Mouse (Mus musculus): Measurements from ENCODE around the gene Tesc.

Tesc gene

DNA sequence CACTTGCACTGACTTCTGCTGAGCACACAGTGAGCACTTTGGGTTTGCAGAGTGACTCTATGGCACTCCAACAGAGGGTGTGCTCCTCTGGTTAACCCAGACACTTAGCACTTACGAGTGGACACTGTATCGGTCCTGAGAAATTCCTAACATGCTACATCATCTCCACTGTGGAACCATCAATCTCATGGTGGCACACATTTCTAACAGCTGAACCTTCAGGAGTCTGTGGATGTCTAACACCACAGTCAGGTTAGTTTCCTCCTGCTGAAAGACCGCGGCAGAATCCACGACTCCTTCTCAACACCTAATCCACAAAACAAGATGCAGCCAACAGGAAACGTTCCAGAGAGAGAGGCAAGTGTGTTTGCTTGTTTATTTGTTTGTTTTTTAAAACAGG lies 51.0 kb downstream of the Tesc start:
- no peak for DNase-seq

DNA sequence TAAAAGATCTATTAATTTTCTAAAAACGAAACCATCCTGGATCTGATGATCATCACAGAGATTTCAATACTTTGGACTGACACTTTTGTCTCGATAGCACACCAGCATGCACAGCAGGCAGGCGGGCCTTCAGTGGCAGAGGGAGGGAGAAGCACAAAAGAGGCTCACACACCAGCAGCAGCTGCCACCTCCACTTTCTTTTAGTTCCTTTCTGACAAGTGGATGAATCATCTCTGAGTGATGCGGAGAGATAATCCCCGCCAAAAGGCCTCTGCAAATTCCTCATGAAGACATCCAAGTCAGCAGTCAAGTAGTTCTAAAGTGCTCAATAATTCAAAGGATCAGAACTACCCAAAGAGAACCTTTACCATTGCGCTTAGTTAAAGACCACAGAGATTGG lies 51.8 kb downstream of the Tesc start:
- DNase-seq = no peak

GRCm38 (mm10) chr5:118079839-118080250 lies 52.3 kb downstream of the Tesc start:
- no peak for DNase-seq

GRCm38 (mm10) chr5:118081374-118081949 lies 53.9 kb downstream of the Tesc start:
- no peak for DNase-seq

- no peak for DNase-seq
Measured at GRCm38 (mm10) chr5:118081996-118082395, 54.5 kb downstream of the Tesc start.

- DNase-seq = no peak
Measured at GRCm38 (mm10) chr5:118083060-118083638, 55.6 kb downstream of the Tesc start.

DNA sequence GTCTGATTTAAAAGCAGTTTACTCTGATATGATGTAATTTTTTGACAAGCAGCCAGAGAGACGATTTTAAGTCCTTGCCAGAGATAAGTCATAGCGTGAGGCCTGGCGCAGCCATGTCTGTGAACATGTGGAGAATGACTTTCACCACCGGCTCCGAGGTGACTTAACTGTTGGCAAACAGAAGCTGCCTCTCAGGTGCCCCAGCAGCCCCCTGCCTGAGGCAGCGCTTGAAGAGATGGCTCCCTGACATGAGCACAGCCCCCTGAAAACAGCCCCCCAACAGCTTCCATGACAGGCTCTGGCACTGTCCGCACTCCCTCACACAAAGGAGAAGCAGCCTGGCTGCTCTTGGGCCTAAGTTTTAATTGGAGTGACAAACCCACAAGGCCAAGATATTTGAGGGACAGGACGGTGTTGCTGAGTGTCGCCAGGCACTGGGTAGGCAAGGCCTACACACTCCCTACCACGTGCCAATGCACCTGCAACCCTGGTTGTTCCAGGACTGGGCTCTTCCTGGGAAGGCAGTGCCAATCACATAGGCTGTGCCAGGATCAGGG lies 56.7 kb downstream of the Tesc start:
- DNase-seq = no peak

DNA sequence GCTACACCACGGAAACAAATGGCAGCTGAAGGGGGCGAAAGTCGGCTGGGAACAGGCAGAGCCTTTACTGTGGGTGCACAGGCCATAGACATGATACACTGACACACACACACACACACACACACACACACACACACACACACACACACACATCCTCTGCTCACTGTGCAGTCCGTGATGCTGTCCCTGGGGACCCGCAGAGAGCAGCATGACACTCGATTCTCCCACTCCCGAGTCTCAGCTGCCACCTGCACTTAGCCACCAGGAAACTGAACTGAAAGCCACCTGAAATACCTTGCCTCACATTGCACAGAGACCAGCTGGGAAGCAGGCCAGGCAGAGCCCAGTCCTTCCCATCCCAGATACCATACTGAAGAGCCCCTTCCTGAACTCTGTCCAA lies 57.8 kb downstream of the Tesc start:
- no peak for DNase-seq

GRCm38 (mm10) chr5:118086956-118087355 lies 59.4 kb downstream of the Tesc start:
- no peak for DNase-seq

DNA sequence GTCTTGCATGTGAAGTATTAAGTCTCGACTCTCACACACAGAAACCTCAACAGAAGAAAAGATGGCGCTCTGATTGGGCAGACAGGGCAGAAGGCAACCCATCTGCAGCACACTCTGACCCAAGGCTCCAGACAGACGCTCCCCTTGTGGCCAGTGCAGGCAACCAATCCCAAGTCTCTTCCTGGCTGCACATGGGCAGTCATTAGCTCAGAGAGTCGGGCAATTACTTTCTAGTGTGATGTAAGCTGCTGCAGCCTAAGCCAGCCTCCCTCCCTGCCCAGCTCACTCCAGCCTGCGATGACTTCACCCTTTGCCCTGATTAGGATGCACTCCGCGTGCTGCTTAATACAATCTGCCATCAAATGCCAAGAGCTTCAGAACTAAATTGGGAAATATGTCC lies 61.6 kb downstream of the Tesc start:
- DNase-seq = no peak

- no peak for DNase-seq
Measured at GRCm38 (mm10) chr5:118090101-118090500, 62.6 kb downstream of the Tesc start.

- no peak for DNase-seq
Measured at GRCm38 (mm10) chr5:118090837-118091236, 63.3 kb downstream of the Tesc start.

DNA sequence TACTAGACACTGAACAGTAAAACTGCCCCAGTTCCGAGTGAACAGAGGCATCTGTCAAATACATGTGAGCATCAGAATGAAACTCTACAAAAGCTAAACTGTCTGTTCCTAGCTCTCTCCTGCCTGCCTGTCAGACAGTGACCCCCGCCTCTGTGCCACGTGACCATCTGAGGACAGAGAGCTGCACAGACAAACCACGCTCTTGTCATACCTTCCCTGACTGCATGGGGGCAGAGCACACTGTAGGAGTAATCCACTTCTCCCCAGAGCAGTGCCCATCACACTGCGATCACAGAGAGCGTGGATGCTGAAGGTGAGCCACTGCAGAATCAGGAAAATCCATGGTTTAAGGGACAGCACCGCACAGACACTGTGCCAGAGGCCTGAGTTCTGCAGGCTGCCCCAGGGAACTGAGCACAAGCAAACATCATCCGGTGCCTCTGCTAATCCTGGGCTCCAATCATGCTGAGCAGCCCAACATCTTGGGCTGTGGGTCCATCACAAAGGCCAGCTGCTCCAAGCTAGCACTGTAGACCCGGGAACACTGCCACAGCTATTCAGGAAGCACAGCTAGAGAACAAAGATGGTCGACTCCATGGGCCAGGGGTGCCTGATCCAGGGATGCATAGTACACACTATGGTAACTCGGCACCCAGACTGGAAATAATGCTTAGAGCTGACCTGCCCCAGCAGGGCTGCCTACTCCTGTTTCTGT lies 65.9 kb downstream of the Tesc start:
- no peak for DNase-seq

- DNase-seq = no peak
Measured at GRCm38 (mm10) chr5:118095433-118095832, 67.9 kb downstream of the Tesc start.

DNA sequence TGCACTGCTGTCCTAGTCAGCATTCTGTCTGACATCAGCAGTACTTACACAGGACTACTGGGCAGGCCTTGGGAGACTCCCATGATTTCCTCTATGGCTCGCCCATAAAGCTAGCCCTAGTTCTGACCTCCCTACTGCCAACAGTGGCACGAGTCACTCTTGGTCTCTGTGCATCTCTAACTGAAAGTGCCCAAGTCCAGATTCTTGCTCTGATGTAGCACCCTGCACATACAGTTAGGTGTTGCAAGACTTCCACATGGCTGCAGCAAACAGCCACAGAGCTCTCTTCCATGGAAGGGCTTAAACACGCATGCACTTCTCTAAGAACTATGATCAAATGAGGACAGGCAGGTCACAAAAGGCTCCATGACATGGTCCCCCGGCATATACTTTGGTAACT lies 68.3 kb downstream of the Tesc start:
- no peak for DNase-seq

DNA sequence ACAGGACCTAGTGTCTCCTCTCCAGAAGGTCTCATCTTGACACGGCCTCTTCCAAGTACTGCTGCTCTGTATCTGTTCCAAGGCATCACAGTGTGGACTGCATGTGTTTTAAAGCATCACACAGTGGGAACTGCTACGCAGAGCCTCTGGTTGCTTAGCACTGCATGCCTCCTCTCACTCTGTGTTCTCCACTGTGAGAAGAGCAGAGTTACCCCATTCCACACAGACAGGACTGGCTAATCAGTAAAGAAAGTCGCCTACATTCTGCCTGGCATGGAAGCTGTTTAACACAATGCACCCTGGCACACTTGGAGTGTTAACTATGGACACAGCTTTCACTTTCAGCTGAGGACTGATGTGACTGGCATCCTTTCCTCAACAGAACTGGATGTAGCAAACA lies 68.8 kb downstream of the Tesc start:
- no peak for DNase-seq

DNA sequence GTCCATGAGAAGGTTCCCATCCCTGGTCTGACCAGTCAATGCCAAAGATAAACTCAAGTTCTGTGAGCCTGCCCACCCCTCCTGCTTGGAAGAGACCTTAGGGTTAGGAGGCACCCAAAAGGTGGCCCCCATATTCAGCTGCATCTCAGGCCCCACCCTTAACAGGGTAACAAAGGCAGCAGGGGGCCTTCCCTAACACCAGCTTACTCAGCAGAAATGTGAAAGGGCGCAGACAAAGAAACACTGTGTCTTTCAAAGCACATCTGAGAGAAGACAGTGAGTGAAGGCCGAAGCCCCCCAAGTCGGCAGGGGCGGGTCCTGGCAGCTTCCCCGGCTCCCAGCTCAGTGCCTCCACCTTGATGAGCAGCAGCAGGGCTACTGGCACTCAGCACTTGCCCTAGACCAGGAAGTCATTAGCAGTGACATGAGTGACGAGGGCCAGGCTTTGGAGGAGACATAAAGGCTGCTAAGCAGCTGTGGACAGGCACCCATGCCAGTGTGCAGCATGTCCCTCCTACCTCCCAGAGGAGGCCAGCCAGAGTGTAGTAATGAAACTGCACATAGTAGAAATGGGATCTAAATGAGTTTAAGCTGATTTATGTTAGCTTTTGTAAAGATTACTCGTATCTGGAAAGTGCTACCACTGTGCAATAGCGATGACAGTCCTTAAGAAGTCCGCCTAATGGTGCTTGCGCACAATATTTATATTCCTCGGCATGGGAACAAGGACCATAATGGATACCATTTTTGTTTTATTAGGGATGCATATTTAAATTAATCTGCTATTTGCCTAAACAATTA lies 71.7 kb downstream of the Tesc start:
- no peak for DNase-seq

- DNase-seq = no peak
Measured at GRCm38 (mm10) chr5:118099870-118100478, 72.4 kb downstream of the Tesc start.

- DNase-seq = no peak
Measured at GRCm38 (mm10) chr5:118105536-118105935, 78.0 kb downstream of the Tesc start.

DNA sequence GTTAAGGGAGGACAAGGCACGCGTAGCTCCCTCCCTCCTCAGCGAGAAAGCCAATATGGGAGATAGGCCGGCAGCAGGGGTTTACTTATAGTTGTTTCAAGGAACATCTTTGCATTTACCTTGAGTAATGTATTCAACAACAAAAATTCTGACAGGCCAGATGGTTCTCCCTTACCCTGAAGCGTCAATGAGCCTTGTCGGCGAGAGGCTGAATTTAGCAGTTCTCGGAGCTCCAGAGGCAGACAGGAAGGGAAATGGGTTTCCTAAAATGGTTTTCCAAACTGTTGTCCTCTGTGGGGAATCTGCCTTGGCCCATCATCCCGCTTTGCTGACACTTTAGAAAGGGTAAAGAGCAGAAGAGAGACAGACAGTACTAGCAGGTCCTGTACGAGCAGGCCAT lies 79.1 kb downstream of the Tesc start:
- no peak for DNase-seq

DNA sequence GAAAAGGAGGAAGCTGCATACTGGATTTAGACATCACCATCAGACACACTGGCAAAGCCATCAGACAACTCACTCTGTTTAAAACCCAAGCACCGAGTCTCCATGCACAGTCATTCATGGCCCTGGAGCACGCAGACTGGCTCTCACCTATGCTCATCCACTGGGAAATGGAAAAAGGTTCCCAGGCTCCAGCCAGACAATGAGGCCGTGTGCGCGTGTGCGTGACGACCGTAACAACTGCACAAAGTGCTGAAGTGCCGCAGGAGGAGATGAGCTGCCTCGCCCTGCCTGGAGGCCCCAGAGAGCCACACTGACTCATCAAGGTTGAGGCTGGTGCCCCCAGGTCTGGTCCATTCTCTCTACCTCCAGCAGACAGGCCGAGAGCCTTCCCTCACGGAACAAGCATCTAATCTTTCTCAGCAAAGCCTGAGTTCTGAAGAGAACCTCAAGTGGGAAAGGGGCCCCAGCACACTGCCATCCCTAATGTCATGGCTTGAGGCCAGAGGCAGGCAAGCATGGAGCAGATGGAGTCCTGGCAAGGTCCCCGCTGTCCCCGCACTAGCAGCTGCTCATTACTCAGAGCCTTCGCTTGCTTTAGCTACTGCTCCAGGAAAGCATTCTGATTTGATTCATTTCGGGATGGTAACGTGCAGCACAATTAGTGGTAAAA lies 80.7 kb downstream of the Tesc start:
- DNase-seq = peak; percentile 69

DNA sequence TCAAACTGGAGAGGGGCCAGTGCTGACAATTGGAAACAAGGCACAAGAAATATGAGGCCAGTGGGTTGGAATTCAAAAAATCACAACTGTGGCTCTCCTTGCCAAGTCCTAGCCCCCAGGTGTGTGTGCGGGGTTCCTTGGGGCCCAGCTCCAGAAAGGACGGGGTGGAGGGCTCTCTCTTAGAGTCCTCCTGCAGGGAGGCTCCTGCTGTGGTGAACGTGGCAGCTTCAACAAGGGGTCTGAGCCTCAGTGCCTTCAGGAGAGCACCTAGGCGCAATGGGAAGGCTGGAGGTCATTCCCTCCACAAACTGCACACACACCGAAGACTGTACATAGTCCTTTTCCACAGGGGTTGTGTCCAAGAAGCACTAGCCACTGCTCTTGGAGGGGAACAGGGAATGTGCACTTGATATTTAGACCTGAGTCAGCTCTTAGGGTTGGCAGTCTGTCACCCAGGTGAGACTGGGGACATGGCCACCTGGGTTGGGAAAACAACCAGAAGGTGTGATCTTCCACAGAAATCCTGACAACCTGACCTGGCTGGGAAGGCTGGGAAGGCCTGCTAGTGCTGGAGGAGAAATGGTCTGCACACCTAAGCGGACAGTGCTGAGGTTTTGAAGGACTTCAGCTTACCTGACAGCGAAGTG lies 81.4 kb downstream of the Tesc start:
- no peak for DNase-seq
